Mouse (Mus musculus) lung, postnatal 0 days (tissue): ENCODE measurements around the gene Gnat2. TPM values are rescaled to one million over a fixed set of nuclear protein-coding genes. Genes with fewer than 3 reads are reported as not detected.

Experiments
- ATAC-seq: fragments of 200-750 bp; cut with Nextera tagmentation; 2 replicates; pipeline ENCODE4 v1.8.0; 2017; ENCODE audit warnings: moderate library complexity
- DNase-seq: peaks from one replicate; pipeline ENCODE4 v3.0.0-alpha.2; 2016; ENCODE audit warnings: low spot score
- H3K27ac ChIP-seq: fragments of 300-500 bp; sonication (generic); 2 replicates; pipeline ENCODE4 v1.5.1; 2014; ENCODE audit warnings: antibody characterized with exemption, mild to moderate bottlenecking, low read length, mixed read lengths
- H3K27me3 ChIP-seq: fragments of 300-500 bp; sonication (generic); replicated peaks from 2 replicates; pipeline ENCODE4 v1.6.1; 2014; ENCODE audit warnings: low read length, mixed read lengths; ENCODE audit not compliant: insufficient read depth
- H3K36me3 ChIP-seq: fragments of 300-500 bp; sonication (generic); 2 replicates; pipeline ENCODE4 v1.6.1; 2014; ENCODE audit warnings: low read length, mixed read lengths; ENCODE audit not compliant: insufficient read depth
- H3K4me1 ChIP-seq: fragments of 300-500 bp; sonication (generic); 2 replicates; pipeline ENCODE4 v1.6.1; 2014; ENCODE audit warnings: antibody characterized with exemption, low read depth, low read length, mixed read lengths; ENCODE audit not compliant: insufficient read depth
- H3K4me2 ChIP-seq: fragments of 300-500 bp; sonication (generic); replicated peaks from 2 replicates; pipeline ENCODE4 v1.6.1; 2014; ENCODE audit warnings: low read depth, mild to moderate bottlenecking, low read length, moderate library complexity, mixed read lengths
- H3K4me3 ChIP-seq: fragments of 300-500 bp; sonication (generic); 2 replicates; pipeline ENCODE4 v1.5.1; 2014; ENCODE audit warnings: low read depth, low read length
- H3K9ac ChIP-seq: fragments of 300-500 bp; sonication (generic); replicated peaks from 2 replicates; pipeline ENCODE4 v1.6.1; 2014; ENCODE audit warnings: low read depth, mild to moderate bottlenecking
- H3K9me3 ChIP-seq: fragments of 300-500 bp; sonication (generic); 2 replicates; pipeline ENCODE4 v1.6.1; 2016; ENCODE audit warnings: low read length, mixed read lengths
- CTCF ChIP-seq: IDR thresholded peaks from 2 replicates; pipeline ENCODE4 v1.5.1; 2016; ENCODE audit warnings: antibody characterized with exemption, mild to moderate bottlenecking
- EP300 ChIP-seq: IDR thresholded peaks from 2 replicates; pipeline ENCODE4 v1.6.1; 2016; ENCODE audit warnings: antibody characterized with exemption, mild to moderate bottlenecking, control low read depth
- WGBS: fragments of 180-500 bp; shearing (Covaris S2); extraction: QIAGEN DNeasy Blood & Tissue Kit; methylation state at CpG from one replicate; pipeline ENCODE4 v1.1.7; 2014; 5-methylcytosine and 5-hydroxymethylcytosine counted together
- polyA plus RNA-seq: library from polyadenylated mRNA; unstranded; fragments of >200 nt; fragmentation: Nextera tagmentation; extraction: Ambion mirVana; gene quantifications from 2 replicates; pipeline ENCODE4 v1.2.1, GENCODE M21; 2015

Gnat2 gene
- polyA plus RNA-seq, 1 experiment from 2014 or later, result 0.33 TPM

DNA sequence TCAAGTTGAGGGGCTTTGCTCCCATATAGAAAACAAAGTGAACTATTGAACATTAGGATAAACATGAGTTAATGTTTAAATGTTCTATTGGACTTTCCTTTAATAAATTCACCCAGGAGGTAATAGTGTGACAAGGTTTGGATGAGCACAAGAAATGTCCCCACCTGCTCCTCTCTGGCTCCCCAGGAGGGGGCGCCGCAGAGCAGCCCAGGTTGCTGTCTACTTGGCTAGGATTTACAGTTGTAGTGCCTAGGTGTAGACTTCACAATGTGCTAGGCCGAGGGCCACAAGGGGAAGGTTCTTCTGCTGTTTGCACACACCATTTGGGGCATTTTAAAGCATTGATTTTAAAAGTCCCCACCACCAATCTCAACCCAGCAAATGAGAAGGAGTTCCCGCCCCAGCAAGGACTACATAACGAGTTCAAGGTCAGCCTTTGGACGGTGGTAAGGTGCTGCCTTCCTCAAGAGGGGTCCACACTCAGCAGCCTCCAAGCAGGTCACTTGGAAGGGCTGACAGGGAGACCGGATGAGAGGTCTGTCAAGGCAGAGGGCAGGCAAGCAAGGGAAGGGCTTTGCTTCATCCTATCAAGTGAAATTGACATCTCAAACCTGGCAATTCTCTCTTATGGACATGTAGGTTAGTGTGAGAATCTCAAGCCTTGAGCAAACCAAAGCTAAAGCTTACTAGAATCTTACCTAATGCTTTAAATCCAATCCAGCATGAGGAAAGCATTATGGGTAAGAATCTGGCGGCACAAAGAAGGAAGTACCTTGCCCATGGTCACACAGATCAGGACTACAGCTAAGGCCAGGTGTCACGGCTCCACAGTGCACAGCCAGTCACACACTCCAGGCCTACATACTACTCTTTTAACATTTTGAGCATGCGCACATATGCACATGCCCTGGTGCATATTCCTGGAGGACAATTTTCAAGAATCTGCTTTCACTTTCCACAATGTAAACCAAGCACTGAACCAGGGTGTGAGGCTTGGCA, 22.0 kb upstream of the Gnat2 start:
- DNase-seq, result peak; percentile 60
- Histone ChIP-seq H3K36me3 (peaks cover 7% of the 10 kb centered on the region; the same call in 1 of the 2 replicates), H3K4me3 (no peak overlapping the region), H3K4me2 (no peak overlapping the region), H3K9me3 (no peaks in the 10 kb centered on the region), H3K27me3 (no peaks in the 10 kb centered on the region), H3K4me1 (no peaks in the 10 kb centered on the region), H3K9ac (no peak overlapping the region), H3K27ac (no peak overlapping the region)
- 57% methylated on average over 10 of the region's 10 CpGs for WGBS
- ATAC-seq, result peak; percentile 63
- TF ChIP-seq CTCF (peak; percentile 92), EP300 (no peak)

DNA sequence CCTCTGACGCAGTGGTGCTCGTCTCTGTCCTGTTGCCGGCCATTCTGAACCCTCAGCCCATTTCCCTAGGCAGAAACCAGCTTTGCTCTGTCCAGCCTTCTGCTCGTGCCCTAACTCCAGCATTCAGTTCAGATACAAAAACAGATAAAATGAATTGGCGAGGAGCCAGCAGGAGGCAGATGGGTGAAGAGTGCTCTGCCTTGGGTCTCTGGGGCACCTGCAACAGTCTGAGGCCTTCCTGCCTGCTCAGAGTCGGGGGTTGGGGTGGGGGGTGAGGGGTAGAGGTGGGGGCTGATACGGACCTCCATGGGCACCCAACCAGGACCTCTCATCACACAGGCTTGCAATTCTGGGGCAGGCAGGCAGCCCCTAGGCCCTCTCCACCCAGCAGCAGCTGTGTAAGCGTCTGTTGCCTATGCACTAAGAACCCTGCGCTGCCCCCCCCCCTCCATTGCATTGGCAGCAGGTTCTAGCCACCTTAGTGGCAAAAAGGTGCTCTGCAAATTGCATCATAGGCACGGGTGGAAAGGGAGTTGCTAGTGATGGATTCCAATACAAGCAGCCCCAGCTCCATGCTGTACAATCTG, 19.5 kb upstream of the Gnat2 start:
- H3K9ac ChIP-seq, result no peak overlapping the region
- H3K27me3 ChIP-seq, result no peaks in the 10 kb centered on the region
- no peak overlapping the region for H3K4me3 ChIP-seq
- H3K4me2 ChIP-seq, result no peak overlapping the region
- no peak for TF ChIP-seq EP300
- no peak for TF ChIP-seq CTCF
- ATAC-seq, result no peak
- H3K27ac ChIP-seq, result no peak overlapping the region
- DNase-seq, result no peak
- H3K9me3 ChIP-seq, result no peaks in the 10 kb centered on the region
- H3K36me3 ChIP-seq, result peaks cover 20% of the 10 kb centered on the region
- no peaks in the 10 kb centered on the region for H3K4me1 ChIP-seq
- 66% methylated on average over 10 of the region's 10 CpGs for WGBS

DNA sequence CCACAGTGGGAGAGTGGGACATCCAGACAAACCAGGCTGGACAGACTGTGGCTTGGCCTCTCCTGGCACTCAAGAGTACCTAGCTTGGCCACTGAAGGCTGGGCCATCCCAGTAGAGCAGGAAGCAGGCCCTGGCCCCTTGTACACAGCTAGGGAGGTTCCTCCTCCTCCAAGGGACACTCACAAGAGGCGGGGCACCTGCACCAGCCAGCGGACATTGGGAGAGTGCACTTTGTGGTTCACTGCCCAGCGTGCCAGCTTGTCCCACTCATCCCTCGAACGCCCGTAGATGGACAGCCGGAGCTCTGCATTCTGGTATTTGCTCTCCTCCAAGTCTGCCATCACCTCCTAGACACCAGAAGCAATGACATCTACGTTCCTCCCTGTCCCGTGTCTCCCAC, 15.8 kb upstream of the Gnat2 start:
- Histone ChIP-seq H3K9me3 (no peaks in the 10 kb centered on the region), H3K9ac (no peak overlapping the region), H3K36me3 (peaks cover 20% of the 10 kb centered on the region), H3K4me2 (no peak overlapping the region), H3K27ac (no peak overlapping the region), H3K4me1 (no peaks in the 10 kb centered on the region), H3K27me3 (no peaks in the 10 kb centered on the region), H3K4me3 (no peak overlapping the region)
- ATAC-seq (no peak), DNase-seq (no peak)
- 82% methylated on average over 9 of the region's 9 CpGs for WGBS
- TF ChIP-seq CTCF, result no peak
- no peak for TF ChIP-seq EP300

DNA sequence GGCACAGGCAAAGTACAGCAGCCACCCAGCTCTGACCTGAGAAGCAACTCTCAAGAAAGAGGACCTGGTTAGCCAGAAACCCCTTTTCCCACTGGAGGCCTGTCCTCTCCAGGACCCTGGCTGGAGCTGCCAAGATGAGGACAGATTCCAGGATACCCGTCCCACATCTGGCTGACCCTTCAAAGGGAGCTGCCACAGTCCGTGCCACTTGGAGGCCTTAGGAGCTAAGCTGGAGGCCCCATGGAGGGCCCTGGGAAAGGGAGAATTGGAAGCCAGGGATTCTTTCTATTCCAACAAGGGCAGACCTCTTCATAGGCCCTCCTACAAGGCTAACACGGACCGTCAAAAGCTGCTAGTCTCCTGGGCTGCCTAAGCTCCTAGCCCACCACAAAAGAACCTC, 10.9 kb upstream of the Gnat2 start:
- Histone ChIP-seq H3K9ac (no peak overlapping the region), H3K27ac (no peak overlapping the region)

DNA sequence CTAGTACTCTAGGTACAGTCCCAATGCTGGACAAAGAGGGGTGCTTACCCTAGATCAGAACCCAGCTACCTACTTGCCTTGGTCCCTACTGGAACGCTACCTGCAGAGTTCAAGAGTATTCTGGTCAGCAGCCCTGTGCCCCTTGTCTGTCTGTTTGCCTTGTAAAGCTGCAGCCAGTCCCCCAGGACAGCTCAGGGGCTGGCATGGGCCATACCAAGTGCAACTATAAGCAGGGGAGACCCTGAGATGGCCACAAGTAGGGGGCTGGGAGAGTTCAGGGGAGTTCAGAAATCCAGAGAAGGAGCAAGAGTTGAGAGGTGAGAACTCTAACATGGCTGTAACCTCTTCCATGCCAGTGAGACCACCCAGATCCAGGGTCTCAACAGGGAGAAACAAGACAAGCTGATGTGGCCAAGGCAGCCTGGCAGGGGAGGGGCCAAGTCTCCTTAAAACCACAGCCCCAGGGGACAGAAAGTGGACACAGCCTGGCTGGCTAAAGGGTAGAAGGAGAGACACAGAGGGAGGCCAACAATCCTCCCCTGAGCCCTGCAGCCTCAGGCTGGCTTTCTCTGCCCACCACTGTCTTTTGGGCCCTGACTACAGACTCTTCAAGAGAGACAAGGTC, 10.2 kb upstream of the Gnat2 start:
- Histone ChIP-seq H3K27ac (no peak overlapping the region), H3K4me2 (no peak overlapping the region), H3K4me3 (no peak overlapping the region), H3K27me3 (no peaks in the 10 kb centered on the region), H3K9me3 (no peaks in the 10 kb centered on the region), H3K36me3 (no peaks in the 10 kb centered on the region), H3K9ac (no peak overlapping the region), H3K4me1 (peaks cover 14% of the 10 kb centered on the region; the same call in 1 of the 2 replicates)
- DNase-seq (no peak), ATAC-seq (no peak)
- 45% methylated on average over 1 of the region's 1 CpGs for WGBS
- TF ChIP-seq EP300 (no peak), CTCF (no peak)

More for the DNA sequence above, 10.9 kb upstream of the Gnat2 start:
- ATAC-seq (no peak), DNase-seq (no peak)
- Histone ChIP-seq H3K27me3 (no peaks in the 10 kb centered on the region), H3K4me1 (peaks cover 12% of the 10 kb centered on the region; the same call in 1 of the 2 replicates), H3K4me3 (no peak overlapping the region), H3K9me3 (no peaks in the 10 kb centered on the region), H3K4me2 (no peak overlapping the region), H3K36me3 (0 out of 2 replicates have a peak, but pooled peaks cover 2% of the 10 kb centered on the region)
- TF ChIP-seq EP300 (no peak), CTCF (no peak)
- 43% methylated on average over 4 of the region's 4 CpGs for WGBS

DNA sequence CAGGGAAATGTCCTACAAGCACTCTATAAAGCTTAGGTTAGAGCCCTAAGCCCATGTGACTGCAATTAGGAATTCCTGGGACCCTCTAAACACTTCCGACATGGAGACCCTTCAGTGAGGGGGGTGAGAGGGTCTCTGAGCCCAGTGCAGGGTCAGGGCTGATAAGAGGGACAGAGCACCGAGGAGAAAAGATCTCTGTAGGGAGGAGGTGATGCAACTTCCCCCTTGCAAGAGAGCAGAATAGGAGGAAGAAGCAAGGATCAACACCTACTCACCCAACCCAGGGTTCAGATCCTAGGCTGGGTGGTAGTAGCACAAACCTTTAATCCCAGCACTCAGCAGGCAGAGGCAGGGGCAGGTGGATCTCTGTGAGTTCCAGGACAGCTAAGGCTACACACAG, 9.4 kb upstream of the Gnat2 start:
- DNase-seq (no peak), ATAC-seq (no peak)
- H3K27me3 ChIP-seq, result no peaks in the 10 kb centered on the region
- 20% methylated on average over 2 of the region's 2 CpGs for WGBS
- no peaks in the 10 kb centered on the region for H3K9me3 ChIP-seq
- no peak for TF ChIP-seq CTCF
- TF ChIP-seq EP300, result no peak
- H3K9ac ChIP-seq, result no peak overlapping the region
- no peak overlapping the region for H3K4me2 ChIP-seq
- H3K36me3 ChIP-seq, result no peaks in the 10 kb centered on the region
- no peak overlapping the region for H3K27ac ChIP-seq
- H3K4me3 ChIP-seq, result no peak overlapping the region
- H3K4me1 ChIP-seq, result peaks cover 14% of the 10 kb centered on the region; the same call in 1 of the 2 replicates
